Mouse (Mus musculus) CH12.LX (cell line): ENCODE measurements around the gene Kif26b. TPM values are rescaled to one million over a fixed set of nuclear protein-coding genes. Genes with fewer than 3 reads are reported as not detected.

Experiments
- DNase-seq: peaks from one replicate; pipeline ENCODE4 v3.0.0-alpha.2; 2013; ENCODE audit errors: extremely low read depth
- H3K27ac ChIP-seq: 2 replicates; pipeline ENCODE4 v1.5.1; 2012; ENCODE audit warnings: low read depth, mild to moderate bottlenecking, control low read depth, moderate library complexity; ENCODE audit not compliant: insufficient read depth
- H3K27me3 ChIP-seq: replicated peaks from 2 replicates; pipeline ENCODE3; 2012; ENCODE audit warnings: inconsistent platforms
- H3K36me3 ChIP-seq, 2 experiments: replicated peaks in 1 of 2; 2 replicates each; pipeline versions ENCODE3 to v1.6.1; 2012; ENCODE audit warnings: inconsistent platforms in 1 of 2, low read length in 1 of 2, mild to moderate bottlenecking in 1 of 2, mixed read lengths in 1 of 2, moderate library complexity in 1 of 2; ENCODE audit not compliant: control insufficient read depth in 1 of 2, insufficient read depth in 1 of 2
- H3K4me1 ChIP-seq, 2 experiments: 2 replicates each; pipeline ENCODE4 v1.6.1; 2012; ENCODE audit warnings: inconsistent platforms in 1 of 2, moderate library complexity in 1 of 2; ENCODE audit not compliant: insufficient read depth in 2 of 2, control insufficient read depth in 1 of 2
- H3K4me2 ChIP-seq: 2 replicates; pipeline ENCODE4 v1.6.1; 2012; ENCODE audit warnings: low read depth, mild to moderate bottlenecking, control low read depth; ENCODE audit not compliant: poor library complexity, insufficient read depth, severe bottlenecking
- H3K4me3 ChIP-seq, 3 experiments: fragments of 150-350 bp in 1 of 3; sonication (generic) in 1 of 3; replicated peaks in 1 of 3; 2 replicates each; pipeline versions ENCODE3 to v1.5.1; 2011 to 2012; ENCODE audit warnings: low read depth in 2 of 3, low read length in 2 of 3, mild to moderate bottlenecking in 2 of 3, moderate library complexity in 2 of 3, control low read depth in 1 of 3, improper control_type of control experiment in 1 of 3, inconsistent platforms in 1 of 3, mixed read lengths in 1 of 3; ENCODE audit not compliant: poor library complexity in 1 of 3
- H3K79me2 ChIP-seq: replicated peaks from 2 replicates; pipeline ENCODE4 v1.6.1; 2012; ENCODE audit warnings: mild to moderate bottlenecking, moderate library complexity; ENCODE audit not compliant: control insufficient read depth, poor library complexity, insufficient read depth, severe bottlenecking; ENCODE audit errors: extremely low read depth
- H3K9ac ChIP-seq: 2 replicates; pipeline ENCODE4 v1.6.1; 2012; ENCODE audit warnings: low read depth, mild to moderate bottlenecking, control low read depth, moderate library complexity; ENCODE audit not compliant: insufficient read depth
- H3K9me3 ChIP-seq: replicated peaks from 2 replicates; pipeline ENCODE3; 2012; ENCODE audit warnings: low read length, inconsistent platforms, mixed read lengths
- CHD1 ChIP-seq: IDR thresholded peaks from 2 replicates; pipeline ENCODE4 v1.6.1; 2012; ENCODE audit warnings: low read depth, low read length, improper control_type of control experiment, inconsistent platforms
- CHD2 ChIP-seq: IDR thresholded peaks from 2 replicates; pipeline ENCODE4 v1.6.1; 2011; ENCODE audit warnings: low read length, improper control_type of control experiment
- CTCF ChIP-seq, 2 experiments: IDR thresholded peaks in 1 of 2; conservative IDR thresholded peaks in 1 of 2; 2 replicates each; pipeline ENCODE4 v1.5.1; 2011 to 2012; ENCODE audit warnings: low read depth in 2 of 2, low read length in 2 of 2, improper control_type of control experiment in 1 of 2, inconsistent platforms in 1 of 2, mild to moderate bottlenecking in 1 of 2, moderate library complexity in 1 of 2
- E2F4 ChIP-seq: IDR thresholded peaks from 2 replicates; pipeline ENCODE4 v1.6.1; 2011; ENCODE audit warnings: low read depth, low read length, improper control_type of control experiment; ENCODE audit not compliant: insufficient replicate concordance
- ELF1 ChIP-seq: IDR thresholded peaks from 2 replicates; pipeline ENCODE4 v1.6.1; 2014; ENCODE audit warnings: low read depth, mild to moderate bottlenecking, inconsistent platforms, low read length, improper control_type of control experiment
- GABPA ChIP-seq: IDR thresholded peaks from 2 replicates; pipeline ENCODE4 v1.6.1; 2012; ENCODE audit warnings: low read depth, low read length, improper control_type of control experiment, inconsistent platforms; ENCODE audit not compliant: insufficient replicate concordance
- HCFC1 ChIP-seq: IDR thresholded peaks from 2 replicates; pipeline ENCODE4 v1.6.1; 2012; ENCODE audit warnings: low read depth, mild to moderate bottlenecking, inconsistent platforms, low read length, improper control_type of control experiment
- IRF4 ChIP-seq: IDR thresholded peaks from 2 replicates; pipeline ENCODE4 v1.6.1; 2014; ENCODE audit warnings: low read depth, mild to moderate bottlenecking, inconsistent platforms, low read length, improper control_type of control experiment
- JUN ChIP-seq: IDR thresholded peaks from 2 replicates; pipeline ENCODE4 v1.6.1; 2011; ENCODE audit warnings: low read depth, mild to moderate bottlenecking, low read length, improper control_type of control experiment, moderate library complexity; ENCODE audit not compliant: insufficient read depth
- JUND ChIP-seq: conservative IDR thresholded peaks from 2 replicates; pipeline ENCODE4 v1.6.1; 2011; ENCODE audit warnings: low read depth, low read length, improper control_type of control experiment
- KAT2A ChIP-seq: IDR thresholded peaks from 2 replicates; pipeline ENCODE4 v1.6.1; 2012; ENCODE audit warnings: low read length, improper control_type of control experiment, inconsistent platforms; ENCODE audit not compliant: insufficient replicate concordance
- MAFK ChIP-seq: IDR thresholded peaks from 2 replicates; pipeline ENCODE4 v1.6.1; 2011; ENCODE audit warnings: low read length, improper control_type of control experiment; ENCODE audit not compliant: insufficient replicate concordance
- MAX ChIP-seq: IDR thresholded peaks from 2 replicates; pipeline ENCODE4 v1.6.1; 2011; ENCODE audit warnings: low read length, improper control_type of control experiment
- MAZ ChIP-seq: IDR thresholded peaks from 2 replicates; pipeline ENCODE4 v1.6.1; 2012; ENCODE audit warnings: low read depth, mild to moderate bottlenecking, inconsistent platforms, low read length, improper control_type of control experiment, moderate library complexity
- MEF2A ChIP-seq: IDR thresholded peaks from 2 replicates; pipeline ENCODE4 v1.6.1; 2014; ENCODE audit warnings: low read depth, mild to moderate bottlenecking, inconsistent platforms, low read length, improper control_type of control experiment, borderline replicate concordance
- MXI1 ChIP-seq: IDR thresholded peaks from 2 replicates; pipeline ENCODE4 v1.6.1; 2011; ENCODE audit warnings: mild to moderate bottlenecking, low read depth, low read length, improper control_type of control experiment
- MYC ChIP-seq: IDR thresholded peaks from 2 replicates; pipeline ENCODE4 v1.6.1; 2011; ENCODE audit warnings: low read depth, mild to moderate bottlenecking, improper control_type of control experiment, low read length
- NELFE ChIP-seq: IDR thresholded peaks from 2 replicates; pipeline ENCODE4 v1.6.1; 2011; ENCODE audit warnings: low read depth, low read length, improper control_type of control experiment
- POLR2A ChIP-seq: IDR thresholded peaks from 2 replicates; pipeline ENCODE4 v1.6.1; 2011; ENCODE audit warnings: low read depth, mild to moderate bottlenecking, improper control_type of control experiment, low read length
- POLR2AphosphoS2 ChIP-seq: IDR thresholded peaks from 2 replicates; pipeline ENCODE4 v1.6.1; 2011; ENCODE audit warnings: low read depth, low read length, improper control_type of control experiment
- RAD21 ChIP-seq: IDR thresholded peaks from 2 replicates; pipeline ENCODE4 v1.6.1; 2011; ENCODE audit warnings: low read depth, mild to moderate bottlenecking, low read length, improper control_type of control experiment, moderate library complexity
- SMC3 ChIP-seq: IDR thresholded peaks from 2 replicates; pipeline ENCODE4 v1.6.1; 2011; ENCODE audit warnings: low read depth, low read length, improper control_type of control experiment
- TCF12 ChIP-seq: IDR thresholded peaks from 2 replicates; pipeline ENCODE4 v1.6.1; 2014; ENCODE audit warnings: low read depth, mild to moderate bottlenecking, inconsistent platforms, low read length, improper control_type of control experiment
- USF2 ChIP-seq: conservative IDR thresholded peaks from 2 replicates; pipeline ENCODE4 v1.6.1; 2011; ENCODE audit warnings: low read depth, low read length, improper control_type of control experiment
- ZKSCAN1 ChIP-seq: IDR thresholded peaks from 2 replicates; pipeline ENCODE4 v1.6.1; 2012; ENCODE audit warnings: low read depth, inconsistent platforms, low read length, improper control_type of control experiment, borderline replicate concordance
- ZMIZ1 ChIP-seq: IDR thresholded peaks from 2 replicates; pipeline ENCODE4 v1.6.1; 2012; ENCODE audit warnings: low read depth, mild to moderate bottlenecking, inconsistent platforms, low read length, improper control_type of control experiment
- dilution Hi-C: fragments of 300-500 bp; cut with MboI; formaldehyde crosslinking; loops from 2 replicates; pipeline ENCODE4 v1.14.3; 2020; ENCODE audit warnings: low sequenced_read_pairs; ENCODE audit not compliant: extremely low pct_unique_long_range_greater_than_20kb, extremely low pct_ligation_motif_present
- in situ Hi-C: fragments of 300-500 bp; cut with MboI; formaldehyde crosslinking; loops from 3 replicates; pipeline ENCODE4 v1.14.3; 2019; ENCODE audit warnings: low sequenced_read_pairs, low pct_ligation_motif_present, low pct_unique_long_range_greater_than_20kb, mixed read lengths
- polyA plus RNA-seq: library from polyadenylated mRNA; unstranded; fragments of >175 nt; gene quantifications from 2 replicates; pipeline ENCODE4 v1.2.1, GENCODE M21; 2012; ENCODE audit warnings: low read depth; ENCODE audit not compliant: insufficient read length
- total RNA-seq, 2 experiments: library from RNA; depleted of rRNA; stranded (reverse); fragments of 300-350 nt in 1 of 2; fragments of >200 nt in 1 of 2; gene quantifications; 2 replicates each; pipeline ENCODE4 v1.2.3; 2012 to 2014

Kif26b gene
- total and polyA plus RNA-seq, 3 experiments = 0.09 TPM; not detected in 2

GRCm38 (mm10) chr1:178529512-178530300, 781 bp downstream of the Kif26b start:
- Histone ChIP-seq H3K27me3 (no peaks in the 10 kb centered on the region), H3K4me1 (no peaks in the 10 kb centered on the region; a peak in 1 of 4 replicates), H3K9ac (no peak overlapping the region), H3K79me2 (no peaks in the 10 kb centered on the region), H3K36me3 (no peaks in the 10 kb centered on the region), H3K4me2 (no peak overlapping the region), H3K9me3 (peaks cover 30% of the 10 kb centered on the region), H3K4me3 (no peak overlapping the region), H3K27ac (no peak overlapping the region)
- TF ChIP-seq CHD2 (no peak), KAT2A (no peak), ZKSCAN1 (no peak), IRF4 (no peak), TCF12 (no peak), POLR2A (no peak), ELF1 (no peak), MAZ (no peak), NELFE (no peak), CHD1 (no peak), GABPA (no peak), JUND (no peak), MAFK (no peak), MYC (no peak), HCFC1 (no peak), MAX (no peak), MEF2A (no peak), USF2 (no peak)
- in situ Hi-C loops (loop anchor here (10.0 kb wide), 1 partner anchor 615 kb away; no protein-coding TSS in a partner anchor), dilution Hi-C loops (no loop called here)
- DNase-seq = no peak

- Histone ChIP-seq H3K4me2 (no peak overlapping the region), H3K4me3 (no peak overlapping the region), H3K27ac (no peak overlapping the region), H3K4me1 (no peaks in the 10 kb centered on the region; a peak in 1 of 4 replicates), H3K9me3 (peaks cover 30% of the 10 kb centered on the region), H3K79me2 (no peaks in the 10 kb centered on the region), H3K36me3 (no peaks in the 10 kb centered on the region), H3K9ac (no peak overlapping the region), H3K27me3 (no peaks in the 10 kb centered on the region)
- no peak for DNase-seq
- TF ChIP-seq E2F4 (no peak), MXI1 (no peak), MEF2A (no peak), POLR2AphosphoS2 (no peak), CTCF (conservative IDR thresholded peaks at IDR 0.05 in 1 of 2, IDR thresholded peaks at IDR 0.05 in 1 of 2; ENCODE audit: low read depth in 2 of 2, low read length in 2 of 2) (no peak), POLR2A (no peak), KAT2A (no peak), HCFC1 (no peak), RAD21 (no peak), JUN (no peak), ZMIZ1 (no peak), IRF4 (no peak), JUND (no peak), SMC3 (no peak)
- in situ Hi-C loops = no loop called here
- dilution Hi-C loops = no loop called here
Measured at GRCm38 (mm10) chr1:178530301-178531078, 1.6 kb downstream of the Kif26b start.
